Mouse (Mus musculus): ENCODE measurements at regions not wholly inside any gene's neighbourhood (a gene's known extent, or its start where the extent isn't known, plus 50 kb on each side); places are given as distances from the start of the nearest gene placed in this dataset.
"Not testable (repeated sequence)": the region's sequence is repeated elsewhere in the genome, so short reads cannot be mapped to it uniquely, and the experiment has no call there.

- DNase-seq (ENCODE audit: low spot score in 2 of 2): no peak
These were observed 193.6 kb upstream of the Six2 start for GRCm38 (mm10) chr17:85881636-85882170.

DNA sequence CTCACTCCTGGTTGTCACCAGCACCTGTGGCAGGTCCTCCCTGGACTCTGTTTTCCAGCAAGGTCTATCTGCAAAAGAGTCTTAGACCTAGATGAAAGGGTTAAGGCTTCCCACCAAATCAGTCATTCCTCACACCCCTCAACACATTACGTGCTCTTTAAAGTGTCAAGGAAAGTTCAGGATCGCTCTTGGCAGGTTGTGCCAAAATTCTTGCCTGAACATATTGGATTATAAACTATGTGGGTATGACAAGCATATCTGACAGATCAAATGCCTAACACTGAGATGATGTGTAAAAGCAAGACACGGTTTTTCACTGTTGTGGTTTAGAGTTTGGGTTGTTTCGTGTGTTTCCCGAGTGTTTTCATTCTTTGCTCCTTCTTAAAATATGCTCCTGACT, 193.0 kb upstream of the Six2 start:
- DNase-seq (ENCODE audit: low spot score in 2 of 2): no peak

GRCm38 (mm10) chr17:85877426-85877825, 189.4 kb upstream of the Six2 start:
- DNase-seq (ENCODE audit: low spot score in 2 of 2): no peak

DNA sequence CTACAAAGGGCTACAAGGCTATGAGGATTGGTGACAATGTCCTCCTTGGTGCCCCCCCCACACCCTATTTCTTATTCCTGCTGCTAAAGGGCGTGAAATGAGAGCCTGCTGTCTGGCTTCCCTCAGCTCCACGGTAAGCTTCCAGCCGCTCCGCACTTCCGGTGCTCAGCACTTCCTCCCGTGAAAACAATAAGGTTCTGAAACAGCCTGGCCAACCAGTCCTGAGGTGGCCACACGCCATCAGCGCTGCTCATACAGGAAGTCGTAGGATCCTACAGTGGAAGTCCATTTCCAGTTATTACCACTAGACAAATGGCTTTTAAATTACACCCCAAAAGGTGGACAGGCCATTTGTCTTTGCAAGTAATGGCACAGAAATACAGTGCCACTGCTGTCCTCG, 188.8 kb upstream of the Six2 start:
- DNase-seq (ENCODE audit: low spot score in 2 of 2): no peak

- peak in 1 of 2 experiments; percentile 14 for DNase-seq (ENCODE audit: low spot score in 2 of 2)
These were observed 185.9 kb upstream of the Six2 start for GRCm38 (mm10) chr17:85873853-85874586.

- peak in 1 of 2 experiments; percentile 16 for DNase-seq (ENCODE audit: low spot score in 2 of 2)
These were observed 184.9 kb upstream of the Six2 start for GRCm38 (mm10) chr17:85872903-85873413.

DNA sequence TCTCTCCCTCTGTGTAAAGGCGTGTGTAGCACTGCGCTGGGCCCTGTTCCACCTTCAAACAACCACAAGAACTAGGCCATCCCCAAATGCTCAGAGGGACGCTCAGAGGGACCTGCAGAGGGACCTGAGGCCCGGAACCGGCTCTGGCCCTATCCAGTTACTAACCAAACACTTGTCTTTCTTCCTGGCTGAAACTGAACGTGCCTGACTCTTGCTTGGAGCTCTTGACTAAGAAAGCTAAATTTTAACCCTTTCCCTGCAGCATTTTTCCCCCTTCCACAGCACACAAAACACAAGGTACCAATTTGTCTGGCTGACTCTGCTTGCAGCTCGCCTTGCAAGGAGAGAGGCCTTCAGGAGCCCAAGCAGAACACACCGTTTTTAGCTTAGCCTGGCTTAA, 182.3 kb upstream of the Six2 start:
- no peak for DNase-seq (ENCODE audit: low spot score in 2 of 2)

- DNase-seq (ENCODE audit: low spot score in 2 of 2): no peak
These were observed 181.1 kb upstream of the Six2 start for GRCm38 (mm10) chr17:85869179-85869578.

DNA sequence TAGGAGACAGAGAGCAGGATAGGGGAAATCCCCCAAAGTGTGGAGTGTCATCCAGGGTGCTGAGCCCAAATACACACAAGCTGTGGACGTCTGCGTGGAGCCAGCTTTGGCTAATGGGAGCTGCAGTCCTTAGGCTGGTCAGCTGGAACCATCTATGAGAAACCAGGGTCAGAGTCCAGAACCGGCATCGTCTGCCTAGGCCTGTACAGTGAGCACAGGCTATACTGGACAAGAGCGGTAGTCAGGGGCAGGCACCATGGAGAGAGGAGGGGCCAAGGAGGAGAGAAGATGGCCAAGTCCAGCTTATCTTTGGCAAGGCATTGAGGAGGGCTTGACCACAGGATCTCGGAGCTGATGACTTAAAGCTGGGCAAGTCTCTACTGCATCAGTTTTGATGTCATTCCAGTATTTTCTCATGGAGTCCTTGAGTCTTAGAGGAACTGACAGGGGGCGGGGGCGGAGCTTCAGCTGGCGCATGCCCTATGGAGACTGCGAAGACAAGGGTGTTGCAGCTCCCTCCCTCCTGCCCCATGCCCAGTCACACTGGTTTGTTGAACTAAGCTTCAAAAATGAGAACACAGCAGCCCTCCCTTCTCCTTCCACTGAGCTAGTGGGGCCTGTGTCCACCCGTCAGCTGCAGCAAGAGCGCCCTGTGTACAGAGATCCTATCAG, 180.0 kb upstream of the Six2 start:
- no peak for DNase-seq (ENCODE audit: low spot score in 2 of 2)

GRCm38 (mm10) chr17:85866581-85866980, 178.5 kb upstream of the Six2 start:
- DNase-seq (ENCODE audit: low spot score in 2 of 2): no peak

DNA sequence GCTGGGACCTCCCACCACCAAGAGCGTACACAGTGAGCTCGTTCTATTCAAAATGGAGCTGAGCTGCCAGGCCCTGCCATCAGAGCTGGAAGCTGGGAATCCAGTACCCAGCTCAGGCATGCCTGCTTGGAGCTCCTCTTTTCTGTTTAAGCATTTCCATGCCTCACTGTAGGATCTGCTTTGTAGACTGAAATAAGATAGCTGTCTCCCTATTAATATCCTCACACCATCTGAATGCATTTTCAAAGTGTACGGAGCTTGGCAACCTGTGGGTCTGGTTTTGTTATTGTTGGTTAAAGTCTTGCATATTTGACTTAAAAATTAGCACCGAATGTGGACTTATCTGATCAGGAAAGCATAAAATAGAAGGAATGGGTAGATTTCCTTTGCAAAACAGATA, 177.9 kb upstream of the Six2 start:
- DNase-seq (ENCODE audit: low spot score in 2 of 2): no peak

GRCm38 (mm10) chr17:85861328-85861727, 173.3 kb upstream of the Six2 start:
- DNase-seq (ENCODE audit: low spot score in 2 of 2): no peak

DNA sequence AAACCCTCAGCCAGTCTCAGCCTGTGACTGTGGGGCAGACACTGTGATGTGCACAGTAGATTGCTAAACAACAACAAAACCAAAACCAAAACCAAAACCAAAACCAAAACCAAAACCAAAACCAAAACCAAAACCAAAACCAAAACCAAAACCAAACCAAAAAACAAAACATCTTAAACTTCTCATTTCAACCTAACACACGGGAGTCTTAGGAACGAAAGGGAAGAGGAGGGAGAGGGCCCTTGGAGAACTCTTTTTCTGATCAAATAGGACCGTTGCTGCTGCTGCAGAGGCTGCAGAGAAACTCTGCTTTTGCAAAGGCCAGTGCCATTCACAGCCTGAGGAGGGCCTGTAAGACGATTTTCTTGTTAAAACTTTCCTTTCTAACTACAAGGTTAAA, 172.7 kb upstream of the Six2 start:
- DNase-seq (ENCODE audit: low spot score in 2 of 2): no peak

GRCm38 (mm10) chr17:85859926-85860707, 172.0 kb upstream of the Six2 start:
- DNase-seq (ENCODE audit: low spot score in 2 of 2): no peak

DNA sequence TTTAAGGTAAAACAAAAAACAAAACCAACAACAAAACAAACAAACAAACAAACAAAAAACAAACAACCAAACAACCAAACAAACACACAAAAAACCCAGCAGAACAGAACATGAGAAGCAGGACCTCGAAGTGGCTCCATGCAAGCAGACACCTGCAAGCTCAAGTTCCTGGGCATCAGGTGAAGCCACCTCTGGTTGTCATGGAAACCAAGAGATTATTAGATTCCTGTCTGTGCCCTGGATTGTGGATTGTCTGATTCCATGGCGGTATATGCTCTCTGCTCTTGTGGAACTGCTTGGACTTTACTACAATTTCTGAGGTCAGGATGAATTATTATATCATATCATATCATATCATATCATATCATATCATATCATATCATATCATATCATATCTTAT, 170.4 kb upstream of the Six2 start:
- no peak for DNase-seq (ENCODE audit: low spot score in 2 of 2)

DNA sequence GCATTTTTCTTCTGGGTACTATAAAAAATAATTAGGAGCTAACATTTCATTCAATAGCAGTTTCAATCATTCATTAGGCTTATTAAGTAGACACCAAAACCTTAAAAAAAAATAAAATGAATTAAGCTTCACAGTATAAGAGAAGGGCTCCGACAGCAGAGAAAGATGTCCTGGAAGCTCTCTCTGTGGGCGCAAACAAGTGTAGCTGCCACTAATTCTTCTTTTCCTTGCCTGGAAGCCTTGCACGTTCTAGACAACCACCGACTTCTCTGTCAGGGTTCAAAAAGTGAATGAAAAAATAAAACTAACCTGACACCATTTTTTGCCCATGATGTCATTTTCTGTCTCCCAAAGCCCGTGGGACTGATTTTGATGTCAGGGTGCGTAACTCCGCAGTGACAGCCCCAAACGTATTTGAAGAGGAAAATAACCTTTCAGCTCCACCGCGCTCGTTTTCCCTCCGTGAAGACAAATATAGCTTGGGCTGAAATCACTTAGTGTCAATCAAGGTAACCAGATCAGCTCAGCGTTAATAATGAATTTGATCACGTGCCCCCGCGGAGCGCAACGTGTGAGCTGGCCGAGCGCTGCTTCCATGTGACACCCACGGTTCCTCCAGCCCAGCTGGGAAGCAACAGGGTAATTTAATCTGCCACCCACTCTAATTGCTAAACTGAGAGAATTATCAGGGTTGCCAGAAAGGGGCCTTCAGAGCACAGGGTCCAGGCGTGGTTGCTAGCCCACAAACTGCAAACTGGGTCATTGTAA, 169.8 kb upstream of the Six2 start:
- peak; percentile 43 to 50 for DNase-seq (ENCODE audit: low spot score in 2 of 2)

GRCm38 (mm10) chr17:85856894-85857293, 168.8 kb upstream of the Six2 start:
- not testable (repeated sequence) for DNase-seq (ENCODE audit: low spot score in 2 of 2)

- DNase-seq (ENCODE audit: low spot score in 2 of 2): no peak
These were observed 165.1 kb upstream of the Six2 start for GRCm38 (mm10) chr17:85853156-85853555.

- DNase-seq (ENCODE audit: low spot score in 2 of 2): no peak
These were observed 160.5 kb upstream of the Six2 start for GRCm38 (mm10) chr17:85848526-85848925.

DNA sequence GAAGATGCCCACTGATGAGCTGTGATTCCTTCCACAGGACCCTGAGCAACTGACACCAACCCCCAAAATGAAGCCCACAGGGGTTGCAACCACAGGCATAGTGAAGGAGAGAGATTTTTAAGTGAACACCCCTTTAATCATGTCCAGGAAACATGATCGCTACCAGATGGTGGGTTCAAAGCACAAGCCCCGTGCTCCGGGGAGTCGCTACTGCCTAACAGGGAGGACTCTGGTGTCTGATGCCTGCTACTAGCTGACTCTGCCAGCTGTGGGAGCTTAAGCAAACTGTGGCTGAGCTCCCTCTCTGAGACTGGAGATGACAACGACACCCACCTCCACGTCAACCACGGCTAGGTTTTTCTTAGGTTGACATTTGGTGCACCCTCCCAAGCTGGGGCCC, 159.7 kb upstream of the Six2 start:
- DNase-seq (ENCODE audit: low spot score in 2 of 2): no peak

- no peak for DNase-seq (ENCODE audit: low spot score in 2 of 2)
These were observed 157.0 kb upstream of the Six2 start for GRCm38 (mm10) chr17:85845059-85845458.
